In genomic region chr6:31081988-31082387, GRCm38 (mm10) we compare ENCODE assay signal across 30 mouse cellular contexts.
DNase-seq lines count a peak whose midpoint lies in the region; ATAC-seq and TF ChIP-seq lines count a peak whose summit lies in the region.
"Had no signal": no experiment of that assay in that cellular context is flagged by ENCODE, and none has a peak within 500 bp of the region (broad histone marks: within the 10 kb centered on the region; RNA-seq: fewer than 3 reads in every experiment).

No protein-coding gene starts in this region.

- no peak for DNase-seq in gastrocnemius, adult 2 months
- DNase-seq in gastrocnemius, adult 8-10 months (ENCODE audit: low spot score in 2 of 2), result no peak
- peak; percentile 61 for DNase-seq in lung, postnatal 0 days (ENCODE audit: low spot score)
- DNase-seq in lung, postnatal 36 days, result no peak
- DNase-seq in midbrain, embryonic 11.5 days (ENCODE audit: low spot score, missing footprints), result no peak
- no peak for DNase-seq in thymus, postnatal 10 days (ENCODE audit: low spot score in 2 of 2)
- DNase-seq: B cell, adult 2 months; cerebellum, adult 8-10 months; cerebellum, postnatal 36 days; embryo, embryonic 11 days; gastrocnemius, postnatal 10 days; heart, postnatal 4 days; kidney, adult 9 months; kidney, postnatal 36 days; layer of hippocampus, adult 9-11 months; left cerebral cortex, postnatal 4 days; lung, embryonic 14.5 days; lung, postnatal 4 days; thymus, adult 2 months had no signal

- no peak; the same call in 1 of the 2 replicates for ATAC-seq in lung, postnatal 0 days
- no peak for ATAC-seq in midbrain, embryonic 11.5 days (ENCODE audit: low FRiP score)
- no peak for ATAC-seq in activated CD4-positive, CD25-positive, alpha-beta regulatory T cell, adult 4 months
- ATAC-seq: forebrain, embryonic 13.5 days; hindbrain, embryonic 16.5 days; intestine, embryonic 16.5 days had no signal

- intact Hi-C loops in gastrocnemius, adult 2 months (cut with DNase I), result no loop called here

- no peaks in the 10 kb centered on the region for H3K9me3 ChIP-seq in lung, postnatal 0 days (ENCODE audit: low read length)
- no peaks in the 10 kb centered on the region for H3K9me3 ChIP-seq in midbrain, embryonic 11.5 days (ENCODE audit: control insufficient read depth, low read length)
- H3K9me3 ChIP-seq: embryonic facial prominence, embryonic 13.5 days; forebrain, embryonic 13.5 days; limb, embryonic 15.5 days; midbrain, embryonic 12.5 days had no signal

- no peak for TF ChIP-seq CTCF in gastrocnemius, adult 2 months (IDR thresholded peaks at IDR 0.05)
- no peak for TF ChIP-seq CTCF in lung, postnatal 0 days (IDR thresholded peaks at IDR 0.05)
- no peak for TF ChIP-seq CTCF in bone marrow macrophage, adult 2 months (IDR thresholded peaks at IDR 0.05; ENCODE audit: low read depth, low read length)

- H3K36me3 ChIP-seq in lung, postnatal 0 days (ENCODE audit: insufficient read depth, low read length), result no peaks in the 10 kb centered on the region
- no peaks in the 10 kb centered on the region for H3K36me3 ChIP-seq in midbrain, embryonic 11.5 days (ENCODE audit: control insufficient read depth, insufficient read depth, low read length)
- H3K36me3 ChIP-seq: embryonic facial prominence, embryonic 13.5 days; limb, embryonic 15.5 days; midbrain, embryonic 12.5 days had no signal

- TF ChIP-seq EP300 in lung, postnatal 0 days (IDR thresholded peaks at IDR 0.05), result peak; percentile 66

- peak overlapping the region; percentile 86 for H3K27ac ChIP-seq in gastrocnemius, adult 2 months
- H3K27ac ChIP-seq in lung, postnatal 0 days (ENCODE audit: low read length), result no peak overlapping the region
- peak overlapping the region; percentile 83 for H3K27ac ChIP-seq in bone marrow macrophage, adult 2 months (ENCODE audit: insufficient read depth, low read depth, low read length)
- H3K27ac ChIP-seq in midbrain, embryonic 11.5 days (ENCODE audit: low read depth, low read length), result no peak overlapping the region
- H3K27ac ChIP-seq: embryonic facial prominence, embryonic 13.5 days; forebrain, embryonic 13.5 days; left cerebral cortex, adult 2 months; limb, embryonic 15.5 days; liver, embryonic 14.5 days; midbrain, embryonic 12.5 days; stomach, postnatal 0 days had no signal

- WGBS in lung, postnatal 0 days, result 44% methylated on average over 7 of the region's 7 CpGs
- 71% methylated on average over 7 of the region's 7 CpGs for WGBS in midbrain, embryonic 11.5 days

- peaks cover 25% of the 10 kb centered on the region; the same call in 1 of the 2 replicates for H3K4me1 ChIP-seq in lung, postnatal 0 days (ENCODE audit: insufficient read depth, low read depth, low read length)
- H3K4me1 ChIP-seq in bone marrow macrophage, adult 2 months (ENCODE audit: control insufficient read depth, insufficient read depth, low read length), result peaks cover 72% of the 10 kb centered on the region
- H3K4me1 ChIP-seq in midbrain, embryonic 11.5 days (ENCODE audit: control insufficient read depth, insufficient read depth, low read length), result no peaks in the 10 kb centered on the region

- H3K4me3 ChIP-seq in gastrocnemius, adult 2 months, result no peak overlapping the region
- no peak overlapping the region for H3K4me3 ChIP-seq in lung, postnatal 0 days (ENCODE audit: low read depth, low read length)
- no peak overlapping the region for H3K4me3 ChIP-seq in bone marrow macrophage, adult 2 months (ENCODE audit: insufficient read depth, low read length)
- no peak overlapping the region for H3K4me3 ChIP-seq in midbrain, embryonic 11.5 days (ENCODE audit: low read depth, low read length)
- H3K4me3 ChIP-seq: embryonic facial prominence, embryonic 13.5 days; forebrain, embryonic 13.5 days; left cerebral cortex, adult 2 months; limb, embryonic 15.5 days; midbrain, embryonic 12.5 days had no signal

- H3K27me3 ChIP-seq in lung, postnatal 0 days (replicated peaks; ENCODE audit: insufficient read depth, low read length), result no peaks in the 10 kb centered on the region
- no peaks in the 10 kb centered on the region for H3K27me3 ChIP-seq in midbrain, embryonic 11.5 days (ENCODE audit: control insufficient read depth, insufficient read depth, low read length)
- H3K27me3 ChIP-seq: embryonic facial prominence, embryonic 13.5 days; forebrain, embryonic 13.5 days; limb, embryonic 15.5 days; midbrain, embryonic 12.5 days had no signal

- no peak overlapping the region for H3K4me2 ChIP-seq in lung, postnatal 0 days (replicated peaks; ENCODE audit: low read depth, low read length)
- no peak overlapping the region for H3K4me2 ChIP-seq in midbrain, embryonic 11.5 days
- H3K4me2 ChIP-seq: embryonic facial prominence, embryonic 13.5 days; forebrain, embryonic 13.5 days; limb, embryonic 15.5 days; lung, embryonic 14.5 days; midbrain, embryonic 12.5 days had no signal

- H3K9ac ChIP-seq in lung, postnatal 0 days (replicated peaks; ENCODE audit: low read depth), result no peak overlapping the region
- H3K9ac ChIP-seq in midbrain, embryonic 11.5 days (ENCODE audit: low read length), result no peak overlapping the region
- H3K9ac ChIP-seq: embryonic facial prominence, embryonic 13.5 days; forebrain, embryonic 13.5 days; limb, embryonic 15.5 days; liver, embryonic 14.5 days; lung, embryonic 14.5 days; midbrain, embryonic 12.5 days had no signal

- no peak for TF ChIP-seq POLR2A in bone marrow macrophage, adult 2 months (IDR thresholded peaks at IDR 0.05; ENCODE audit: borderline replicate concordance, low read depth, low read length)

Comparison
In these comparisons a context has a peak if more than half of its experiments do, and no peak if none do; other contexts are left out.
1. H3K27ac ChIP-seq: peak in gastrocnemius, adult 2 months (single experiment) and bone marrow macrophage, adult 2 months (single experiment); none in lung, postnatal 0 days (single experiment) and midbrain, embryonic 11.5 days (single experiment).